Mouse (Mus musculus) bone marrow macrophage, adult 2 months (primary cell): Measurements from ENCODE around the gene Cd40lg.

Experiments used
- CTCF ChIP-seq: IDR thresholded peaks from 2 replicates; pipeline ENCODE4 v1.5.1; 2012; ENCODE audit warnings: low read depth, mild to moderate bottlenecking, low read length, moderate library complexity
- POLR2A ChIP-seq: IDR thresholded peaks from 2 replicates; pipeline ENCODE4 v1.6.1; 2012; ENCODE audit warnings: mild to moderate bottlenecking, low read depth, low read length, borderline replicate concordance

DNA sequence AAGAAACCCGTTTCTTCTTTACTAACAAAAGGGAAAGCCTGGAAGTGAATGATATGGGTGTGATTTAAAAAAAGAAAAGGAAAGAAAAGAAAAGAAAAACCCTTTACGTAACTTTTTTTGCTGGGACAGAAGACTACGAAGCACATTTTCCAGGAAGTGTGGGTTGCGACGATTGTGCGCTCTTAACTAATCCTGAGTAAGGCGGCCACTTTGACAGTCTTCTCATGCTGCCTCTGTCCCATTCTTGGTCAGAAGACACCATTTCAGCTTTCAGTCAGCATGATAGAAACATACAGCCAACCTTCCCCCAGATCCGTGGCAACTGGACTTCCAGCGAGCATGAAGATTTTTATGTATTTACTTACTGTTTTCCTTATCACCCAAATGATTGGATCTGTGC is at the start of gene Cd40lg:
- no peak for TF ChIP-seq POLR2A
- no peak for TF ChIP-seq CTCF
